Mouse (Mus musculus): ENCODE results near the gene Rpl24.

GRCm38 (mm10) chr16:56019660-56020059 lies 53.6 kb downstream of the Rpl24 start:
- TF ChIP-seq CTCF (IDR thresholded peaks at IDR 0.05; ENCODE audit: control insufficient read depth, insufficient read depth, insufficient replicate concordance, low read depth, low read length) (no peak), POLR2A (IDR thresholded peaks at IDR 0.05; ENCODE audit: control insufficient read depth, low read depth, low read length) (no peak)
